In the genomic region with DNA sequence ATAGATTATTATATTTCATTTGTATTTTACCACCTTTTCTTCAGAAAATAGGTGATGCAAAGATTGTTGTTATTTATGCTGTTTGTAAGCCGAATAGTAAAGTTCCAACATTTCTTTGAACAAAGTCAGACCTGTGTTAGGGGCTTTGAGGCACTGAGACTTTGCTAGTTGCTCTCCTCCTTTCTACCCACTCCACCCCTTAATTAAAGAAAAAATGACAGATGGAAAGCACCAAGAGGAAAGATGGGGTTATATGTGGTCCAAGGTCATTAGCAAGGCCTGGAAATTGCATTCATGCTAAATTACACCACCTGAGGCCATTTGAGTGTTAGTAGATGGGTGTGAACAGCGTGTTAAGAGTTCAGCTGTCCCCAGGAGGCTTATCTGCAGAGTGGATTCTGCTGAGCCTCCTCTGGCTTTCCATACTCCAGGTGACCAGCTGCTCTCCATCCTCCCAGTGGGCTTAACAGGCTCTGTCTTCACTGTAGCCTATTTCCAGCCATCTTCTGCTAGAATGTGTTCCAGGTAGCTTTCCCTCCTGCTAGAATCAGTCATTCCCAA, we compare ENCODE assay signal across 21 mouse cellular contexts.
DNase-seq lines count a peak whose midpoint lies in the region; ATAC-seq and TF ChIP-seq lines count a peak whose summit lies in the region.
"Had no signal": no experiment of that assay in that cellular context is flagged by ENCODE, and none has a peak within 500 bp of the region (broad histone marks: within the 10 kb centered on the region; RNA-seq: fewer than 3 reads in every experiment).

No protein-coding gene starts in this region.

- H3K4me3 ChIP-seq in hindbrain, embryonic 11.5 days (ENCODE audit: low read depth, low read length) = no peak overlapping the region
- H3K4me3 ChIP-seq in hindbrain, postnatal 0 days (ENCODE audit: low read length) = no peak overlapping the region
- no peak overlapping the region for H3K4me3 ChIP-seq in embryonic facial prominence, embryonic 12.5 days
- H3K4me3 ChIP-seq in hindbrain, embryonic 13.5 days = no peak overlapping the region
- H3K4me3 ChIP-seq in midbrain, postnatal 0 days (ENCODE audit: low read depth, low read length) = no peak overlapping the region
- H3K4me3 ChIP-seq in kidney, embryonic 14.5 days (ENCODE audit: low read length) = no peak overlapping the region
- H3K4me3 ChIP-seq: limb, embryonic 13.5 days; megakaryocyte, embryonic 14.5 days had no signal

- H3K27me3 ChIP-seq in hindbrain, embryonic 11.5 days (ENCODE audit: control insufficient read depth, insufficient read depth, low read length) = no peaks in the 10 kb centered on the region
- no peaks in the 10 kb centered on the region for H3K27me3 ChIP-seq in hindbrain, postnatal 0 days (ENCODE audit: insufficient read depth, low read length)
- no peaks in the 10 kb centered on the region for H3K27me3 ChIP-seq in embryonic facial prominence, embryonic 12.5 days
- H3K27me3 ChIP-seq in hindbrain, embryonic 13.5 days = no peaks in the 10 kb centered on the region
- H3K27me3 ChIP-seq in midbrain, postnatal 0 days (ENCODE audit: insufficient read depth, low read length) = no peaks in the 10 kb centered on the region
- no peaks in the 10 kb centered on the region for H3K27me3 ChIP-seq in kidney, embryonic 14.5 days (ENCODE audit: control insufficient read depth, insufficient read depth, low read length)
- H3K27me3 ChIP-seq: limb, embryonic 13.5 days; megakaryocyte, embryonic 14.5 days; Patski had no signal

- H3K9me3 ChIP-seq in hindbrain, embryonic 11.5 days (ENCODE audit: control insufficient read depth, low read length) = no peaks in the 10 kb centered on the region
- H3K9me3 ChIP-seq in hindbrain, postnatal 0 days (ENCODE audit: low read length) = no peaks in the 10 kb centered on the region
- H3K9me3 ChIP-seq in embryonic facial prominence, embryonic 12.5 days = no peaks in the 10 kb centered on the region
- no peaks in the 10 kb centered on the region for H3K9me3 ChIP-seq in hindbrain, embryonic 13.5 days
- H3K9me3 ChIP-seq in midbrain, postnatal 0 days (ENCODE audit: low read length) = no peaks in the 10 kb centered on the region
- no peaks in the 10 kb centered on the region for H3K9me3 ChIP-seq in kidney, embryonic 14.5 days (ENCODE audit: control insufficient read depth, low read length)
- H3K9me3 ChIP-seq: limb, embryonic 13.5 days; megakaryocyte, embryonic 14.5 days had no signal

- no peaks in the 10 kb centered on the region for H3K36me3 ChIP-seq in hindbrain, embryonic 11.5 days (ENCODE audit: control insufficient read depth, insufficient read depth, low read length)
- H3K36me3 ChIP-seq in hindbrain, postnatal 0 days (ENCODE audit: insufficient read depth, low read length) = peaks cover 4% of the 10 kb centered on the region; the same call in 1 of the 2 replicates
- H3K36me3 ChIP-seq in embryonic facial prominence, embryonic 12.5 days = no peaks in the 10 kb centered on the region
- H3K36me3 ChIP-seq in hindbrain, embryonic 13.5 days = peaks cover 5% of the 10 kb centered on the region
- H3K36me3 ChIP-seq in midbrain, postnatal 0 days (ENCODE audit: insufficient read depth, low read length) = no peaks in the 10 kb centered on the region
- no peaks in the 10 kb centered on the region for H3K36me3 ChIP-seq in kidney, embryonic 14.5 days (ENCODE audit: control insufficient read depth, insufficient read depth, low read length)
- H3K36me3 ChIP-seq: limb, embryonic 13.5 days had no signal

- DNase-seq in hindbrain, embryonic 11.5 days (ENCODE audit: low spot score) = peak; percentile 47
- DNase-seq in hindbrain, postnatal 0 days (ENCODE audit: low spot score) = no peak
- no peak for DNase-seq in midbrain, postnatal 0 days (ENCODE audit: low spot score)
- DNase-seq in spleen, postnatal 10 days (ENCODE audit: low spot score in 2 of 2) = no peak
- DNase-seq: adrenal gland, postnatal 14 days; B cell, adult 2 months; cerebellum, adult 8-10 months; gastrocnemius, postnatal 25 days; kidney, adult 2 months; kidney, postnatal 36 days; lung, postnatal 10 days; thymus, adult 18-20 months had no signal

- H3K4me1 ChIP-seq in hindbrain, embryonic 11.5 days (replicated peaks; ENCODE audit: control insufficient read depth, insufficient read depth, low read length) = no peaks in the 10 kb centered on the region
- H3K4me1 ChIP-seq in hindbrain, postnatal 0 days (ENCODE audit: insufficient read depth, low read length) = no peaks in the 10 kb centered on the region
- no peaks in the 10 kb centered on the region for H3K4me1 ChIP-seq in embryonic facial prominence, embryonic 12.5 days
- H3K4me1 ChIP-seq in hindbrain, embryonic 13.5 days (replicated peaks) = peaks cover 18% of the 10 kb centered on the region
- 0 out of 2 replicates have a peak, but pooled peaks cover 2% of the 10 kb centered on the region for H3K4me1 ChIP-seq in midbrain, postnatal 0 days (ENCODE audit: insufficient read depth, low read length)
- H3K4me1 ChIP-seq in kidney, embryonic 14.5 days (ENCODE audit: control insufficient read depth, insufficient read depth, low read length) = no peaks in the 10 kb centered on the region
- H3K4me1 ChIP-seq: limb, embryonic 13.5 days; megakaryocyte, embryonic 14.5 days had no signal

- WGBS in hindbrain, embryonic 11.5 days = 72% methylated on average over 2 of the region's 2 CpGs
- WGBS in hindbrain, postnatal 0 days = 61% methylated on average over 2 of the region's 2 CpGs
- 67% methylated on average over 2 of the region's 2 CpGs for WGBS in embryonic facial prominence, embryonic 12.5 days
- 66% methylated on average over 2 of the region's 2 CpGs for WGBS in hindbrain, embryonic 13.5 days
- 56% methylated on average over 2 of the region's 2 CpGs for WGBS in midbrain, postnatal 0 days
- 66% methylated on average over 2 of the region's 2 CpGs for WGBS in kidney, embryonic 14.5 days

- ATAC-seq in hindbrain, embryonic 11.5 days (ENCODE audit: low FRiP score) = peak; percentile 84
- ATAC-seq in hindbrain, postnatal 0 days = no peak
- peak; percentile 56; the same call in 1 of the 2 replicates for ATAC-seq in embryonic facial prominence, embryonic 12.5 days (ENCODE audit: insufficient number of reproducible peaks, insufficient read depth, low FRiP score, low TSS enrichment)
- ATAC-seq in hindbrain, embryonic 13.5 days (ENCODE audit: low FRiP score) = peak; percentile 72
- peak; percentile 44; the same call in 1 of the 2 replicates for ATAC-seq in midbrain, postnatal 0 days (ENCODE audit: low FRiP score)
- ATAC-seq in erythroid progenitor cell, adult 5-6 weeks (replicated peaks; ENCODE audit: low FRiP score, poor library complexity, severe bottlenecking) = no peak
- ATAC-seq in kidney, embryonic 14.5 days (ENCODE audit: low FRiP score, low TSS enrichment) = no peak
- ATAC-seq: activated CD4-positive, CD25-positive, alpha-beta regulatory T cell, adult 4 months; Patski had no signal

- H3K9ac ChIP-seq in hindbrain, embryonic 11.5 days (ENCODE audit: low read depth, low read length) = no peak overlapping the region
- H3K9ac ChIP-seq in hindbrain, postnatal 0 days (replicated peaks; ENCODE audit: low read length) = no peak overlapping the region
- H3K9ac ChIP-seq in embryonic facial prominence, embryonic 12.5 days = no peak overlapping the region
- no peak overlapping the region for H3K9ac ChIP-seq in hindbrain, embryonic 13.5 days
- no peak overlapping the region for H3K9ac ChIP-seq in midbrain, postnatal 0 days (replicated peaks; ENCODE audit: low read length, poor library complexity, severe bottlenecking)
- H3K9ac ChIP-seq in kidney, embryonic 14.5 days (ENCODE audit: low read depth, low read length) = no peak overlapping the region
- H3K9ac ChIP-seq: limb, embryonic 13.5 days; liver, embryonic 14.5 days had no signal

- H3K27ac ChIP-seq in hindbrain, embryonic 11.5 days (ENCODE audit: low read depth, low read length) = no peak overlapping the region
- no peak overlapping the region for H3K27ac ChIP-seq in hindbrain, postnatal 0 days
- no peak overlapping the region for H3K27ac ChIP-seq in embryonic facial prominence, embryonic 12.5 days
- H3K27ac ChIP-seq in hindbrain, embryonic 13.5 days = 0 out of 2 replicates have a peak overlapping the region, but pooled peaks have one; percentile 53
- H3K27ac ChIP-seq in midbrain, postnatal 0 days (ENCODE audit: low read depth, low read length) = no peak overlapping the region
- H3K27ac ChIP-seq in kidney, embryonic 14.5 days (ENCODE audit: low read depth, low read length) = no peak overlapping the region
- H3K27ac ChIP-seq: limb, embryonic 13.5 days; liver, embryonic 14.5 days had no signal

- no peak for TF ChIP-seq CTCF in hindbrain, postnatal 0 days (IDR thresholded peaks at IDR 0.05; ENCODE audit: low read depth)
- TF ChIP-seq CTCF in midbrain, postnatal 0 days (IDR thresholded peaks at IDR 0.05) = no peak

- no peak overlapping the region for H3K4me2 ChIP-seq in hindbrain, embryonic 11.5 days (replicated peaks; ENCODE audit: low read depth, low read length)
- H3K4me2 ChIP-seq in hindbrain, postnatal 0 days (ENCODE audit: low read depth, low read length) = no peak overlapping the region
- H3K4me2 ChIP-seq in embryonic facial prominence, embryonic 12.5 days (replicated peaks) = no peak overlapping the region
- no peak overlapping the region for H3K4me2 ChIP-seq in hindbrain, embryonic 13.5 days
- H3K4me2 ChIP-seq in midbrain, postnatal 0 days (ENCODE audit: low read depth, low read length, poor library complexity, severe bottlenecking) = no peak overlapping the region
- H3K4me2 ChIP-seq in kidney, embryonic 14.5 days (replicated peaks; ENCODE audit: low read depth, low read length) = no peak overlapping the region
- H3K4me2 ChIP-seq: limb, embryonic 13.5 days had no signal

Comparison
In these comparisons a context has a peak if more than half of its experiments do, and no peak if none do; other contexts are left out.
1. ATAC-seq: peak in hindbrain, embryonic 11.5 days (single experiment), embryonic facial prominence, embryonic 12.5 days (single experiment), hindbrain, embryonic 13.5 days (single experiment) and midbrain, postnatal 0 days (single experiment); none in hindbrain, postnatal 0 days (single experiment), erythroid progenitor cell, adult 5-6 weeks (single experiment) and kidney, embryonic 14.5 days (single experiment).